Mouse (Mus musculus) gastrocnemius, postnatal 14 days (tissue): ENCODE data around the gene Tbk1. TPM values are rescaled to one million over a fixed set of nuclear protein-coding genes. Genes with fewer than 3 reads are reported as not detected.
A peak's percentile ranks its signal among the peaks of the same experiment; 100 is the strongest.

Experiments used
- DNase-seq: peaks from one replicate; pipeline ENCODE4 v3.0.0; 2021; ENCODE audit warnings: mixed read lengths
- intact Hi-C: fragments of 180-260 bp; cut with DNase I; formaldehyde crosslinking; loops from one replicate; pipeline ENCODE4 v1.15.1; 2025; ENCODE audit warnings: low total_unique reads
- total RNA-seq, 2 experiments: library from RNA; stranded (reverse); gene quantifications; 2 replicates each; pipeline ENCODE4 v1.2.3; 2021

Tbk1 gene
- total RNA-seq, 2 experiments from 2014 or later = 11.0 to 11.5 TPM

GRCm38 (mm10) chr10:121556263-121556662 is 30.3 kb downstream of the Tbk1 start:
- intact Hi-C loops = no loop called here
- no peak for DNase-seq

- intact Hi-C loops = no loop called here
- no peak for DNase-seq
These were observed 36.3 kb downstream of the Tbk1 start for GRCm38 (mm10) chr10:121550334-121550733.

- no peak for DNase-seq
- intact Hi-C loops = no loop called here
These were observed 36.9 kb downstream of the Tbk1 start for GRCm38 (mm10) chr10:121549670-121550069.

GRCm38 (mm10) chr10:121547162-121547561 is 39.4 kb downstream of the Tbk1 start:
- DNase-seq = no peak
- intact Hi-C loops = no loop called here

GRCm38 (mm10) chr10:121543577-121543976 is 43.0 kb downstream of the Tbk1 start:
- intact Hi-C loops = no loop called here
- no peak for DNase-seq

- no peak for DNase-seq
- intact Hi-C loops = no loop called here
These were observed 44.4 kb downstream of the Tbk1 start for GRCm38 (mm10) chr10:121542156-121542555.

- no peak for DNase-seq
- intact Hi-C loops = no loop called here
These were observed 51.6 kb downstream of the Tbk1 start for GRCm38 (mm10) chr10:121534995-121535394.

GRCm38 (mm10) chr10:121533137-121533872 is 53.3 kb downstream of the Tbk1 start:
- peak; percentile 60 for DNase-seq
- intact Hi-C loops = no loop called here

GRCm38 (mm10) chr10:121531541-121531940 is 55.0 kb downstream of the Tbk1 start:
- no peak for DNase-seq
- intact Hi-C loops = no loop called here

GRCm38 (mm10) chr10:121530365-121531003 is 56.1 kb downstream of the Tbk1 start:
- DNase-seq = no peak
- intact Hi-C loops = no loop called here

GRCm38 (mm10) chr10:121529261-121529660 is 57.3 kb downstream of the Tbk1 start:
- intact Hi-C loops = no loop called here
- DNase-seq = no peak

- no peak for DNase-seq
- intact Hi-C loops = no loop called here
These were observed 58.1 kb downstream of the Tbk1 start for GRCm38 (mm10) chr10:121528470-121528869.

GRCm38 (mm10) chr10:121527114-121527513 is 59.5 kb downstream of the Tbk1 start:
- intact Hi-C loops = no loop called here
- DNase-seq = no peak

GRCm38 (mm10) chr10:121520923-121521585 is 65.5 kb downstream of the Tbk1 start:
- no peak for DNase-seq
- intact Hi-C loops = no loop called here

- no peak for DNase-seq
- intact Hi-C loops = no loop called here
These were observed 66.9 kb downstream of the Tbk1 start for GRCm38 (mm10) chr10:121519710-121520109.

GRCm38 (mm10) chr10:121516008-121516600 is 70.5 kb downstream of the Tbk1 start:
- intact Hi-C loops = no loop called here

GRCm38 (mm10) chr10:121509751-121510643 is 76.6 kb downstream of the Tbk1 start:
- intact Hi-C loops = no loop called here
- peak; percentile 15 for DNase-seq

More at GRCm38 (mm10) chr10:121516008-121516600, 70.5 kb downstream of the Tbk1 start:
- DNase-seq = peak; percentile 84

- no peak for DNase-seq
- intact Hi-C loops = no loop called here
These were observed 78.6 kb downstream of the Tbk1 start for GRCm38 (mm10) chr10:121507755-121508544.
